Mouse (Mus musculus) kidney, embryonic 14.5 days (tissue): ENCODE results near the gene Olfr95. TPM values are rescaled to one million over a fixed set of nuclear protein-coding genes. Genes with fewer than 3 reads are reported as not detected.
"Not testable (repeated sequence)": the region's sequence is repeated elsewhere in the genome, so short reads cannot be mapped to it uniquely, and the experiment has no call there.

Experiments used
- ATAC-seq: fragments of 200-750 bp; cut with Nextera tagmentation; 2 replicates; pipeline ENCODE4 v1.8.0; 2017; ENCODE audit warnings: moderate number of reproducible peaks, mild to moderate bottlenecking, moderate TSS enrichment, moderate library complexity; ENCODE audit not compliant: low FRiP score, low TSS enrichment
- H3K27ac ChIP-seq: fragments of 300-500 bp; sonication (generic); 2 replicates; pipeline ENCODE4 v1.5.1; 2014; ENCODE audit warnings: low read depth, mild to moderate bottlenecking, low read length, moderate library complexity, mixed read lengths
- H3K27me3 ChIP-seq: fragments of 300-500 bp; sonication (generic); 2 replicates; pipeline ENCODE4 v1.6.1; 2014; ENCODE audit warnings: mild to moderate bottlenecking, low read length; ENCODE audit not compliant: control insufficient read depth, insufficient read depth
- H3K36me3 ChIP-seq: fragments of 300-500 bp; sonication (generic); 2 replicates; pipeline ENCODE4 v1.6.1; 2014; ENCODE audit warnings: low read length, mixed read lengths; ENCODE audit not compliant: control insufficient read depth, insufficient read depth
- H3K4me1 ChIP-seq: fragments of 300-500 bp; sonication (generic); 2 replicates; pipeline ENCODE4 v1.6.1; 2014; ENCODE audit warnings: low read length, mixed read lengths; ENCODE audit not compliant: control insufficient read depth, insufficient read depth
- H3K4me2 ChIP-seq: fragments of 300-500 bp; sonication (generic); replicated peaks from 2 replicates; pipeline ENCODE4 v1.6.1; 2014; ENCODE audit warnings: low read depth, mild to moderate bottlenecking, low read length
- H3K4me3 ChIP-seq: fragments of 300-500 bp; sonication (generic); 2 replicates; pipeline ENCODE4 v1.5.1; 2014; ENCODE audit warnings: mild to moderate bottlenecking, low read length
- H3K9ac ChIP-seq: fragments of 300-500 bp; sonication (generic); 2 replicates; pipeline ENCODE4 v1.6.1; 2014; ENCODE audit warnings: low read depth, mild to moderate bottlenecking, low read length, moderate library complexity
- H3K9me3 ChIP-seq: fragments of 300-500 bp; sonication (generic); 2 replicates; pipeline ENCODE4 v1.6.1; 2016; ENCODE audit warnings: low read length; ENCODE audit not compliant: control insufficient read depth
- WGBS: fragments of 180-500 bp; shearing (Covaris S2); extraction: QIAGEN DNeasy Blood & Tissue Kit; methylation state at CpG from one replicate; pipeline ENCODE4 v1.1.7; 2014; 5-methylcytosine and 5-hydroxymethylcytosine counted together
- polyA plus RNA-seq: library from polyadenylated mRNA; unstranded; fragments of >200 nt; fragmentation: Nextera tagmentation; extraction: Ambion mirVana; gene quantifications from 2 replicates; pipeline ENCODE4 v1.2.1, GENCODE M21; 2014

The Olfr95 gene
- polyA plus RNA-seq: not detected in 2 replicates

- no peak for ATAC-seq
- Histone ChIP-seq H3K4me1 (no peaks in the 10 kb centered on the region), H3K36me3 (no peaks in the 10 kb centered on the region), H3K27me3 (peaks cover 15% of the 10 kb centered on the region; the same call in 1 of the 2 replicates), H3K27ac (no peak within 1 kb of the TSS), H3K4me2 (no peak within 1 kb of the TSS), H3K9ac (no peak within 1 kb of the TSS), H3K9me3 (0 out of 2 replicates have a peak, but pooled peaks cover 2% of the 10 kb centered on the region), H3K4me3 (no peak within 1 kb of the TSS)
- 73% methylated on average over 3 of the region's 3 CpGs for WGBS
Observed at GRCm38 (mm10) chr17:37213018-37213417, at the start of gene Olfr95. Gene Olfr95, minus strand, starts transcription at chr17:37213118.

GRCm38 (mm10) chr17:37250544-37250943 is 37.6 kb upstream of the Olfr95 start:
- no peak for ATAC-seq
- H3K4me2 ChIP-seq: no peak overlapping the region
- H3K9me3 ChIP-seq: no peaks in the 10 kb centered on the region
- H3K4me1 ChIP-seq: no peaks in the 10 kb centered on the region
- no peak overlapping the region for H3K4me3 ChIP-seq
- 17% methylated on average over 1 of the region's 1 CpGs for WGBS
- H3K27me3 ChIP-seq: no peaks in the 10 kb centered on the region
- no peak overlapping the region for H3K27ac ChIP-seq
- no peaks in the 10 kb centered on the region for H3K36me3 ChIP-seq
- H3K9ac ChIP-seq: no peak overlapping the region

DNA sequence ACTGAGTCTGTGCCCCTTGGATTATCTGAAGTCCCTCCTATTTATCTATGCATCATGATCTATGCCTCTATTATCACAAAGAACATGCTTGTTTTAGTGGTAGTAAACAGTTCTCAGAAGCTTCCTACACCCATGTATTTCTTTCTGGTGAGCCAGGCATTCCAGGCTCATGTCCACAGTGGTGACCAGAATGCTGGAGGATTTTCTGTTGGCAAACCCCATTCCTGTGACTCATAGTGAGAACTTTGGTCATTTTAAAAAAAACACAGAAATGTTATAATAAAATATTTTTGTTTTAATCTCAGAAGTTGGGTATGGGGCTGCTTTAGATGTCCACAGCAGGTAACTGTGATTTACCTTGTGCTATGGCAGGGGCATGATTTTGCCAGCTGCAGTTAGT is 36.5 kb upstream of the Olfr95 start:
- H3K4me3 ChIP-seq: no peak overlapping the region
- no peaks in the 10 kb centered on the region for H3K4me1 ChIP-seq
- H3K36me3 ChIP-seq: no peaks in the 10 kb centered on the region
- H3K27me3 ChIP-seq: no peaks in the 10 kb centered on the region
- H3K9ac ChIP-seq: no peak overlapping the region
- no peaks in the 10 kb centered on the region for H3K9me3 ChIP-seq
- ATAC-seq: no peak
- no peak overlapping the region for H3K27ac ChIP-seq
- no peak overlapping the region for H3K4me2 ChIP-seq

GRCm38 (mm10) chr17:37246715-37247114 is 33.8 kb upstream of the Olfr95 start:
- WGBS: 29% methylated on average over 5 of the region's 5 CpGs
- H3K9ac ChIP-seq: no peak overlapping the region
- no peaks in the 10 kb centered on the region for H3K9me3 ChIP-seq
- H3K36me3 ChIP-seq: no peaks in the 10 kb centered on the region
- no peak overlapping the region for H3K27ac ChIP-seq
- ATAC-seq: peak; percentile 85; the same call in 1 of the 2 replicates
- H3K4me2 ChIP-seq: no peak overlapping the region
- H3K4me1 ChIP-seq: no peaks in the 10 kb centered on the region
- no peaks in the 10 kb centered on the region for H3K27me3 ChIP-seq
- H3K4me3 ChIP-seq: no peak overlapping the region

DNA sequence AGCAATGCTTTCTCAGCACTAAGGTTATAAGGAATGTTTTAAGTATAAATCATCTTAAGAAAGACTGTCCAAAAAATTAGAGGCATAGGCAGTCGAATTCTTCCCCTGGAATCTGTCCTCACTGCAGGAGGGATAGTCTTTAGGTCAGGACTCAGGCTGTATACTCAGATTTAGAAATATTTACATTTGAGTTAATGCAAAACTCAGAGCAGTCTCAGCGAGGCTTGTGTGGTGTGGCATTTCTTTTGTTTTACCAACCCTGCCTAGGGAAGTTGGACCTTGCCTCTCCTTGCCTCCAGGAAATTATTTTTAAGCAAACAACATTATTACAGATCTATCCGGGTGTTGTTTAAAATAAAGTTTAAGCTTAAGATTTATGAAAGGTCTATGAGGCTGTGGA is 29.3 kb upstream of the Olfr95 start:
- no peak overlapping the region for H3K9ac ChIP-seq
- H3K4me3 ChIP-seq: no peak overlapping the region
- H3K27ac ChIP-seq: no peak overlapping the region
- H3K36me3 ChIP-seq: no peaks in the 10 kb centered on the region
- H3K4me2 ChIP-seq: no peak overlapping the region
- peaks cover 6% of the 10 kb centered on the region; the same call in 1 of the 2 replicates for H3K9me3 ChIP-seq
- WGBS: 51% methylated on average over 3 of the region's 3 CpGs
- no peaks in the 10 kb centered on the region for H3K27me3 ChIP-seq
- H3K4me1 ChIP-seq: no peaks in the 10 kb centered on the region
- no peak for ATAC-seq

DNA sequence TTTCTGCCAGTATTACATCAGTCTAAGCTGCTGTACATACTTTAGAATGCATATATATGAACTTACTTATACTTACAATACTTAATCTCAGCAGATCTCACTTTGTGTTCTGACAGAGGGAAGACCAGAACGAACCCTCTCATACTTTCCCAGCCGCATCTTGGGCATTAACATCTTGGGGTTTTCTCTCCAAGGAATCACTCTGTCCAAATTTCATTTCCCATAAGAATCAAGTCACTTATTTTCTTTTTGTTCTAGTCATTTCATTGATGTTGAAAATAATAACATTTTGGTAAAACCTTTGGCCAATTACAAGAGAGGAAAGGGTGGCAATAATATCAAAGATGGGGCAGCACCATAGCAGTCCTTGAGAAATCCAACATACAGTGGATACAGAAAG is 24.3 kb upstream of the Olfr95 start, which contains the start of gene Olfr97:
Gene Olfr97, minus strand, starts transcription at position 101 of the 400 bp plus-strand sequence.
- not testable (repeated sequence) for H3K36me3 ChIP-seq, H3K9me3 ChIP-seq, ATAC-seq, H3K4me3 ChIP-seq, H3K4me2 ChIP-seq, H3K4me1 ChIP-seq, H3K27me3 ChIP-seq, H3K27ac ChIP-seq, H3K9ac ChIP-seq
- WGBS: 85% methylated on average over 2 of the region's 2 CpGs

GRCm38 (mm10) chr17:37221879-37222278 is 9.0 kb upstream of the Olfr95 start:
- Histone ChIP-seq H3K27me3 (no peaks in the 10 kb centered on the region), H3K27ac (no peak overlapping the region), H3K9ac (no peak overlapping the region), H3K4me1 (no peaks in the 10 kb centered on the region), H3K4me2 (no peak overlapping the region), H3K4me3 (no peak overlapping the region), H3K9me3 (0 out of 2 replicates have a peak, but pooled peaks cover 2% of the 10 kb centered on the region), H3K36me3 (no peaks in the 10 kb centered on the region)
- 23% methylated on average over 1 of the region's 1 CpGs for WGBS
- no peak for ATAC-seq

DNA sequence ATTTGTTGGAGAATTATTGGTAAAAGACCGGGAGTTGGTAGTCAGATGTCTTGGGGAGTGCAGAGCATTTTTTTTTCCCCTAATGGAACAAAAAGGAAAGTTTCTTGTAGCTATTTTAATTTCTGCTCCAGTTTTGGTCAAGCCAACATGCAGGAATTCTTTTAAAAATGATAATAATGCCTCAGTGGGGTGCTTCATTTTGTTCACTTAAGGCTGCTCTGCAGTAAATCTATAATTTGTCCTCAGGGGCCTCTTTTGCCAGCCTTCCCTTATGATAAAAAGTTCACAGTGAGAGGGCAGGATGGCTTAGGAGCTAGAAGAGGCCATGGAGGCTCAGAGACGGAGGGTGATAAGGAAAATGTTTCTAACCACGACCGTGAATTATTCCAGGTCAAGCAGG is 6.9 kb upstream of the Olfr95 start, which contains the start of gene Olfr96:
Gene Olfr96, plus strand, starts transcription at position 301 of the 400 bp plus-strand sequence.
- Histone ChIP-seq H3K27me3 (no peaks in the 10 kb centered on the region), H3K4me3 (no peak within 1 kb of the TSS), H3K36me3 (no peaks in the 10 kb centered on the region), H3K9me3 (0 out of 2 replicates have a peak, but pooled peaks cover 2% of the 10 kb centered on the region), H3K9ac (no peak within 1 kb of the TSS), H3K4me1 (no peaks in the 10 kb centered on the region), H3K4me2 (no peak within 1 kb of the TSS), H3K27ac (no peak within 1 kb of the TSS)
- 69% methylated on average over 4 of the region's 4 CpGs for WGBS
- ATAC-seq: no peak

GRCm38 (mm10) chr17:37218486-37218885 is 5.6 kb upstream of the Olfr95 start:
- Histone ChIP-seq H3K27me3 (no peaks in the 10 kb centered on the region), H3K36me3 (no peaks in the 10 kb centered on the region), H3K9ac (no peak overlapping the region), H3K4me3 (no peak overlapping the region), H3K9me3 (0 out of 2 replicates have a peak, but pooled peaks cover 2% of the 10 kb centered on the region), H3K27ac (no peak overlapping the region), H3K4me1 (no peaks in the 10 kb centered on the region), H3K4me2 (no peak overlapping the region)
- ATAC-seq: no peak
- 87% methylated on average over 3 of the region's 3 CpGs for WGBS
